Comparison of ENCODE assay signal across 10 mouse cellular contexts in the genomic region with DNA sequence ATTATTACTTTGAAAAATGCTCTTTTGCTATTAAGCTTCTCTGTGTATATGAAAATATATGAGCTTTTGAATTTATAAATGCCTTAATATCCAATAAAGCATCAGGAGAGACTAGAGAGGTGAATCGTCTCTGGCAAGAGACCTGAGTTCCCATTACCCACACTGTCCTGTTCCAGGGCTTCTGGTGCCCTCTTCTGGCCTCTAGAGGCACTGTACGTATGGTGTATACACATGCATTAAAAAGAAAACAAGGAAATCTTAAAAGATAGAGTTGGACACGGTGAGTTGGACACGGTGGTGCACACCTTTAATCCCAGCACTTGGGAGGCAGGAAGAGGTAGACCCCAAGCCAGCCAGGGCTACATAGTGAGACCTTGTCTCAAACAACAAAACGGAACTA. TPM values are rescaled to one million over a fixed set of nuclear protein-coding genes. Genes with fewer than 3 reads are reported as not detected.
A peak's percentile ranks its signal among the peaks of the same experiment; 100 is the strongest.
DNase-seq lines count a peak whose midpoint lies in the region; ATAC-seq and TF ChIP-seq lines count a peak whose summit lies in the region.
"Had no signal": no experiment of that assay in that cellular context is flagged by ENCODE, and none has a peak within 500 bp of the region (broad histone marks: within the 10 kb centered on the region; RNA-seq: fewer than 3 reads in every experiment).

No protein-coding gene starts in this region.

- no peak for TF ChIP-seq POLR2A in testis, adult 2 months (IDR thresholded peaks at IDR 0.05; ENCODE audit: control insufficient read depth, low read depth, low read length)

- no peaks in the 10 kb centered on the region for H3K9me3 ChIP-seq in embryonic facial prominence, embryonic 10.5 days
- H3K9me3 ChIP-seq in midbrain, postnatal 0 days (ENCODE audit: low read length), result no peaks in the 10 kb centered on the region
- H3K9me3 ChIP-seq: embryonic facial prominence, embryonic 15.5 days had no signal

- H3K27ac ChIP-seq in embryonic facial prominence, embryonic 10.5 days (replicated peaks), result no peak overlapping the region
- no peak overlapping the region for H3K27ac ChIP-seq in midbrain, postnatal 0 days (ENCODE audit: low read depth, low read length)
- no peak overlapping the region for H3K27ac ChIP-seq in testis, adult 2 months (ENCODE audit: control insufficient read depth, insufficient read depth, low read depth, low read length)
- H3K27ac ChIP-seq: embryonic facial prominence, embryonic 15.5 days; macrophage had no signal

- H3K4me1 ChIP-seq in embryonic facial prominence, embryonic 10.5 days, result no peaks in the 10 kb centered on the region
- no peaks in the 10 kb centered on the region for H3K4me1 ChIP-seq in midbrain, postnatal 0 days (ENCODE audit: insufficient read depth, low read length)
- H3K4me1 ChIP-seq in testis, adult 2 months (ENCODE audit: control insufficient read depth, insufficient read depth, low read length), result no peaks in the 10 kb centered on the region
- H3K4me1 ChIP-seq: embryonic facial prominence, embryonic 15.5 days had no signal

- H3K36me3 ChIP-seq in embryonic facial prominence, embryonic 10.5 days (replicated peaks), result peaks cover 63% of the 10 kb centered on the region
- H3K36me3 ChIP-seq in midbrain, postnatal 0 days (ENCODE audit: insufficient read depth, low read length), result peaks cover 32% of the 10 kb centered on the region
- no peaks in the 10 kb centered on the region for H3K36me3 ChIP-seq in testis, adult 2 months (ENCODE audit: control insufficient read depth, insufficient read depth, low read length)

- WGBS in embryonic facial prominence, embryonic 10.5 days, result 40% methylated on average over 5 of the region's 5 CpGs
- WGBS in midbrain, postnatal 0 days, result 27% methylated on average over 5 of the region's 5 CpGs

- no peak for ATAC-seq in midbrain, postnatal 0 days (ENCODE audit: low FRiP score)

- H3K4me3 ChIP-seq in embryonic facial prominence, embryonic 10.5 days, result no peak overlapping the region
- H3K4me3 ChIP-seq in midbrain, postnatal 0 days (ENCODE audit: low read depth, low read length), result no peak overlapping the region
- H3K4me3 ChIP-seq in testis, adult 2 months (ENCODE audit: control insufficient read depth, low read depth, low read length), result no peak overlapping the region
- H3K4me3 ChIP-seq: embryonic facial prominence, embryonic 15.5 days had no signal

- no peaks in the 10 kb centered on the region for H3K27me3 ChIP-seq in embryonic facial prominence, embryonic 10.5 days (replicated peaks; ENCODE audit: low read depth, poor library complexity, severe bottlenecking)
- H3K27me3 ChIP-seq in midbrain, postnatal 0 days (ENCODE audit: insufficient read depth, low read length), result no peaks in the 10 kb centered on the region
- H3K27me3 ChIP-seq in testis, adult 2 months (ENCODE audit: control insufficient read depth, insufficient read depth, low read length), result no peaks in the 10 kb centered on the region
- H3K27me3 ChIP-seq: embryonic facial prominence, embryonic 15.5 days had no signal

- H3K9ac ChIP-seq in midbrain, postnatal 0 days (replicated peaks; ENCODE audit: low read length, poor library complexity, severe bottlenecking), result no peak overlapping the region
- H3K9ac ChIP-seq: embryonic facial prominence, embryonic 15.5 days had no signal

- intact Hi-C loops in heart, postnatal 36 days (cut with DNase I), result no loop called here

- H3K4me2 ChIP-seq in midbrain, postnatal 0 days (ENCODE audit: low read depth, low read length, poor library complexity, severe bottlenecking), result no peak overlapping the region
- H3K4me2 ChIP-seq: embryonic facial prominence, embryonic 15.5 days had no signal

- DNase-seq in layer of hippocampus, adult 11-12 months (ENCODE audit: low spot score), result peak; percentile 64
- DNase-seq in layer of hippocampus, postnatal 36 days, result no peak
- DNase-seq in Muller cell, postnatal 12 days (ENCODE audit: inconsistent ontology term), result peak; percentile 30
- DNase-seq in embryonic facial prominence, embryonic 10.5 days (ENCODE audit: low spot score), result peak; percentile 34
- peak; percentile 36 to 63 for DNase-seq in heart, postnatal 36 days
- peak; percentile 66 for DNase-seq in liver
- peak; percentile 58 for DNase-seq in midbrain, postnatal 0 days (ENCODE audit: low spot score)

- TF ChIP-seq CTCF in midbrain, postnatal 0 days (IDR thresholded peaks at IDR 0.05), result peak; percentile 79
- TF ChIP-seq CTCF in testis, adult 2 months (IDR thresholded peaks at IDR 0.05; ENCODE audit: control insufficient read depth, insufficient read depth, insufficient replicate concordance, low read depth, low read length), result peak; percentile 17; the same call in 1 of the 2 replicates

RNA-seq across cellular contexts. Expression of gene Dlat, which starts 11.1 kb away (rescaled TPM):
- total RNA-seq in layer of hippocampus, postnatal 36 days (2021), result 100 to 1,000 TPM; 134 to 144 TPM
- polyA plus RNA-seq in embryonic facial prominence, embryonic 10.5 days (2016; fragmentation: Nextera tagmentation; extraction: Ambion mirVana), result 62.0 and 62.2 TPM in 2 replicates
- 100 to 1,000 TPM; 399 to 460 TPM for total RNA-seq in heart, postnatal 36 days (2021)
- total RNA-seq in midbrain, postnatal 0 days (2014; rRNA removed), result 67.4 and 70.3 TPM in 2 replicates
- 58.7 and 59.1 TPM in 2 replicates for polyA plus RNA-seq in midbrain, postnatal 0 days (2015; fragmentation: Nextera tagmentation; extraction: Ambion mirVana)
- 36.8 and 39.7 TPM in 2 replicates for polyA plus RNA-seq in testis, adult 2 months (2012; rRNA removed)

RNA-seq across cellular contexts. Expression of gene Nkapd1, which starts 53.4 kb away (rescaled TPM):
- 10 to 100 TPM; 18.3 to 22.7 TPM for total RNA-seq in layer of hippocampus, postnatal 36 days (2021)
- 22.4 and 23.3 TPM in 2 replicates for polyA plus RNA-seq in embryonic facial prominence, embryonic 10.5 days (2016; fragmentation: Nextera tagmentation; extraction: Ambion mirVana)
- total RNA-seq in heart, postnatal 36 days (2021), result 10 to 100 TPM; 13.0 to 16.5 TPM
- total RNA-seq in midbrain, postnatal 0 days (2014; rRNA removed), result 10.9 and 19.3 TPM in 2 replicates
- polyA plus RNA-seq in midbrain, postnatal 0 days (2015; fragmentation: Nextera tagmentation; extraction: Ambion mirVana), result 18.7 and 22.5 TPM in 2 replicates
- 6.0 and 6.4 TPM in 2 replicates for polyA plus RNA-seq in testis, adult 2 months (2012; rRNA removed)

RNA-seq across cellular contexts. Expression of gene Pih1d2, which starts 53.6 kb away (rescaled TPM):
- 1 to 10 TPM; 2.2 to 3.0 TPM for total RNA-seq in layer of hippocampus, postnatal 36 days (2021)
- polyA plus RNA-seq in embryonic facial prominence, embryonic 10.5 days (2016; fragmentation: Nextera tagmentation; extraction: Ambion mirVana), result 7.4 and 7.7 TPM in 2 replicates
- total RNA-seq in heart, postnatal 36 days (2021), result under 1 TPM in 1 of 2 experiments, not detected in 1; 0.65 TPM
- 1.3 and 15.0 TPM in 2 replicates for total RNA-seq in midbrain, postnatal 0 days (2014; rRNA removed)
- 3.3 and 6.1 TPM in 2 replicates for polyA plus RNA-seq in midbrain, postnatal 0 days (2015; fragmentation: Nextera tagmentation; extraction: Ambion mirVana)
- 38.2 and 40.3 TPM in 2 replicates for polyA plus RNA-seq in testis, adult 2 months (2012; rRNA removed)

Comparison
In these comparisons a context has a peak if more than half of its experiments do, and no peak if none do; other contexts are left out.
1. DNase-seq: peak in layer of hippocampus, adult 11-12 months (single experiment), Muller cell, postnatal 12 days (single experiment), embryonic facial prominence, embryonic 10.5 days (single experiment), heart, postnatal 36 days (2 of 2), liver (single experiment) and midbrain, postnatal 0 days (single experiment); none in layer of hippocampus, postnatal 36 days (0 of 2).